Mouse (Mus musculus) natural killer cell, adult 2 months (primary cell): ENCODE results near the gene Cartpt.
"Not testable (repeated sequence)": the region's sequence is repeated elsewhere in the genome, so short reads cannot be mapped to it uniquely, and the experiment has no call there.

ENCODE experiments used
- DNase-seq, 2 experiments: peaks; one replicate each; pipeline ENCODE4 v3.0.0; 2022; ENCODE audit warnings: low spot score in 2 of 2

Gene Cartpt

GRCm38 (mm10) chr13:99857336-99857735 lies 43.6 kb downstream of the Cartpt start:
- DNase-seq = no peak

GRCm38 (mm10) chr13:99855229-99855628 lies 45.7 kb downstream of the Cartpt start:
- DNase-seq = no peak

GRCm38 (mm10) chr13:99853131-99853530 lies 47.8 kb downstream of the Cartpt start:
- DNase-seq = no peak

GRCm38 (mm10) chr13:99852416-99852815 lies 48.5 kb downstream of the Cartpt start:
- DNase-seq = not testable (repeated sequence)

GRCm38 (mm10) chr13:99851026-99851425 lies 49.9 kb downstream of the Cartpt start:
- DNase-seq = no peak

GRCm38 (mm10) chr13:99849597-99849996 lies 51.3 kb downstream of the Cartpt start:
- no peak for DNase-seq
